Mouse (Mus musculus): ENCODE results near the gene Methig1. TPM values are rescaled to one million over a fixed set of nuclear protein-coding genes. Genes with fewer than 3 reads are reported as not detected.

The Methig1 gene
- polyA plus RNA-seq, 1 experiment, result not detected

DNA sequence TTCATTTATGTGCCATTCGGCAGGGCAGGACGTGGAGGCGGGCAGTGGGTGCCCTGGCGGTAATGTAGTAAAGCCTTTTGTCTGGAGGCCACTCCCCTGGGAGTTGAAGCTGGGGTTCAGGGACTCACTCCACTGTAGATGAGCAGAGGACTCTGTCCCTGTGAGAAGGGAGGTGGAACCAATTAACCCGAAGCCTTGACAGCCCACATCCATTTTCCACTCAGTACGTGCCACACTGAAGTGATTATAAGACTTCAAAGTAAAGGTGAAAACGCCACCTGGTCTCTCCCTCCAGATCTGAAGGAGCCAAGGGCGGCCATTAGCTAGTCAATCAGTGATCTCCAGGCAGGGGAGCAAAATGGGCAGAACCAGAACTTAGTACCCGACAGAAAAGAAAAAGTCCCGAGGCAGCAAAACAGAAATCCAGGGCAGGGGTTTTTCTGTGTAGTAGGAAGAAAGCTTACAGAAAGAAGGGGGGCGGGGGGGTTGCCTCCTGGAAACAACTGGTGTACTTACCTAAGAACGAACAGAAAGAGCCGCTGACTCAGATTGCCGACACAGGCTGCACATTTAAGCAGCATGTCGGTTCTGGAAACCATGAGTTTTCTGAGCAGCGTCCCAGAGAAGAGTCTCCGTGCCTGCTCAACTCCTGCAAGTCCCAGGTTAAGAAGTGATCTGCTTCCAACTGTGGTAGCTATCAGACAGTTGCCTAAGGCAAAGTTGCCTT lies 71.6 kb downstream of the Methig1 start, which contains the start of gene Slc11a2:
Slc11a2 (minus strand) TSS at position 677 of the 727 bp plus-strand sequence.
- H3K79me2 ChIP-seq (ENCODE audit: control insufficient read depth, insufficient read depth), result peaks cover 32% of the 10 kb centered on the region
- H3K79me3 ChIP-seq (ENCODE audit: low read depth), result peaks cover 20% of the 10 kb centered on the region
- TF ChIP-seq MYOD1 (IDR thresholded peaks at IDR 0.05; ENCODE audit: control insufficient read depth, insufficient read length, low read depth) (no peak), MAX (IDR thresholded peaks at IDR 0.05) (no peak), FOSL1 (IDR thresholded peaks at IDR 0.05; ENCODE audit: insufficient read depth, low read length, poor library complexity, severe bottlenecking) (no peak), CEBPB (IDR thresholded peaks at IDR 0.05; ENCODE audit: low read depth) (no peak), CTCF (IDR thresholded peaks at IDR 0.05; ENCODE audit: control insufficient read depth, insufficient read depth, insufficient read length) (no peak), USF1 (IDR thresholded peaks at IDR 0.05; ENCODE audit: low read depth) (no peak), MYOG (IDR thresholded peaks at IDR 0.05; ENCODE audit: control insufficient read depth, extremely low read depth, insufficient read length) (no peak)
- H3K27me3 ChIP-seq (ENCODE audit: control insufficient read depth, insufficient read depth, insufficient read length), result no peaks in the 10 kb centered on the region
- H3K4me3 ChIP-seq (ENCODE audit: insufficient read depth, poor library complexity, severe bottlenecking), result no peak within 1 kb of the TSS
- H3K36me3 ChIP-seq (ENCODE audit: control insufficient read depth, insufficient read depth), result no peaks in the 10 kb centered on the region
- H3ac ChIP-seq (ENCODE audit: control insufficient read depth, insufficient read length, low read depth), result peak within 1 kb of the TSS; percentile 10

DNA sequence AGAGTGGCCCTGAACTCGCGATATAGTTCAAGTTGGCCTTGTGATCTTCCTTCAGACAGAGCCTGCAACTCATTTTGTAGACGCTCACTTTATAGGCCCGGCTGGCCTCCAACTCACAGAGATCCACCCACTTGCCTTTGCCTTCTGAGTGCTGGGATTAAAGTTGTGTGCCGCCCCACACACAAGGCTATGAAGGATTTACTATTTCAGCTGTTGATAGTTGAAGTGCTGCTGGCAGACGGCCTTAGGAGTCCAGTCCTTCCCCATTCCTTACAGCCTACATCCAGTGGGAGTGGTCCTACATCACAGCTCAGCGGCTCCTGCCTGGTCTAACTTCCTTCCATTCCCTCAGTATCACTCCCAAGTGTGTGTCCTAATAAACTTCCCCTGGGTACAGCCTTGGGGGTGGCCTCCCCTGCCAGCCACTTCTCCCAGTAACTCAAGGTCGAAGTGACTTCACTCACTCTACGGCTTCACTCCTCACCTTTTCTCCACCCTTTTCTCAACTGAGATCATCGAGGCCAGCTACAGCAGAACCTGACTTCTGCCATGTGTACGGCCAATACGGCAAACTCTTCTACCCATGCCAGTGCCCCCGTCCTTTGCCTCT lies 75.5 kb downstream of the Methig1 start:
- Histone ChIP-seq H3K27me3 (ENCODE audit: control insufficient read depth, insufficient read depth, insufficient read length) (no peaks in the 10 kb centered on the region), H3K79me3 (ENCODE audit: low read depth) (no peaks in the 10 kb centered on the region), H3K79me2 (ENCODE audit: control insufficient read depth, insufficient read depth) (no peaks in the 10 kb centered on the region), H3K4me3 (ENCODE audit: insufficient read depth, poor library complexity, severe bottlenecking) (no peak overlapping the region), H3ac (ENCODE audit: control insufficient read depth, insufficient read length, low read depth) (no peak overlapping the region), H3K36me3 (ENCODE audit: control insufficient read depth, insufficient read depth) (no peaks in the 10 kb centered on the region)
- TF ChIP-seq MYOG (IDR thresholded peaks at IDR 0.05; ENCODE audit: control insufficient read depth, extremely low read depth, insufficient read length), result no peak
- no peak for TF ChIP-seq USF1 (IDR thresholded peaks at IDR 0.05; ENCODE audit: low read depth)
- no peak for TF ChIP-seq FOSL1 (IDR thresholded peaks at IDR 0.05; ENCODE audit: insufficient read depth, low read length, poor library complexity, severe bottlenecking)
- no peak for TF ChIP-seq CTCF (IDR thresholded peaks at IDR 0.05; ENCODE audit: control insufficient read depth, insufficient read depth, insufficient read length)
- no peak for TF ChIP-seq CEBPB (IDR thresholded peaks at IDR 0.05; ENCODE audit: low read depth)
- no peak for TF ChIP-seq MAX (IDR thresholded peaks at IDR 0.05)
- no peak for TF ChIP-seq MYOD1 (IDR thresholded peaks at IDR 0.05; ENCODE audit: control insufficient read depth, insufficient read length, low read depth)

GRCm38 (mm10) chr15:100429959-100430565 lies 77.1 kb downstream of the Methig1 start:
- no peaks in the 10 kb centered on the region for H3K79me3 ChIP-seq (ENCODE audit: low read depth)
- H3K27me3 ChIP-seq (ENCODE audit: control insufficient read depth, insufficient read depth, insufficient read length), result no peaks in the 10 kb centered on the region
- H3K79me2 ChIP-seq (ENCODE audit: control insufficient read depth, insufficient read depth), result no peaks in the 10 kb centered on the region
- no peaks in the 10 kb centered on the region for H3K36me3 ChIP-seq (ENCODE audit: control insufficient read depth, insufficient read depth)
- H3ac ChIP-seq (ENCODE audit: control insufficient read depth, insufficient read length, low read depth), result no peak overlapping the region
- H3K4me3 ChIP-seq (ENCODE audit: insufficient read depth, poor library complexity, severe bottlenecking), result no peak overlapping the region
- TF ChIP-seq MYOG (IDR thresholded peaks at IDR 0.05; ENCODE audit: control insufficient read depth, extremely low read depth, insufficient read length) (no peak), MYOD1 (IDR thresholded peaks at IDR 0.05; ENCODE audit: control insufficient read depth, insufficient read length, low read depth) (no peak), USF1 (IDR thresholded peaks at IDR 0.05; ENCODE audit: low read depth) (no peak), FOSL1 (IDR thresholded peaks at IDR 0.05; ENCODE audit: insufficient read depth, low read length, poor library complexity, severe bottlenecking) (no peak), MAX (IDR thresholded peaks at IDR 0.05) (no peak), CTCF (IDR thresholded peaks at IDR 0.05; ENCODE audit: control insufficient read depth, insufficient read depth, insufficient read length) (no peak), CEBPB (IDR thresholded peaks at IDR 0.05; ENCODE audit: low read depth) (no peak)

DNA sequence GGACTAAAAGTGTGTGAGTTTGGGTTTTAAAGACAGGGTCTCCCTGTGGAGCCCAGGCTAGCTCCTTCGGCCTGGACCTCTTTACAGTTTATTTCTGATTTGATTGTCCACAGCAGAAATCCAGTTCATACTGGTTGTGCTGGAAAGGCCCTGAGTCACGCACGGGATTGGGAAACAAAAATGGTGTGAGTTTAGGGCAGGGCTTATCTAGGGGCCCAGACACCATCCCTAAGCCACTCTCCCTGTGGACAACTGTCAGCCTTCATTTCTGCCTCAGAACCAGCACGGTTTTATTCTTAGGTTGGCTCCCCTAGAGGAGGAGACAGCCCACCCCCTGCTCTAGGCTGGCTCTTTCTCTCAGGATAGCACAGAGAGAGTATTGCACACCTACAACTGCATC lies 80.3 kb downstream of the Methig1 start:
- Histone ChIP-seq H3K79me2 (ENCODE audit: control insufficient read depth, insufficient read depth) (no peaks in the 10 kb centered on the region), H3K4me3 (ENCODE audit: insufficient read depth, poor library complexity, severe bottlenecking) (no peak overlapping the region), H3K79me3 (ENCODE audit: low read depth) (no peaks in the 10 kb centered on the region), H3K36me3 (ENCODE audit: control insufficient read depth, insufficient read depth) (no peaks in the 10 kb centered on the region), H3ac (ENCODE audit: control insufficient read depth, insufficient read length, low read depth) (no peak overlapping the region), H3K27me3 (ENCODE audit: control insufficient read depth, insufficient read depth, insufficient read length) (peaks cover 4% of the 10 kb centered on the region)
- TF ChIP-seq CTCF (IDR thresholded peaks at IDR 0.05; ENCODE audit: control insufficient read depth, insufficient read depth, insufficient read length) (no peak), MYOD1 (IDR thresholded peaks at IDR 0.05; ENCODE audit: control insufficient read depth, insufficient read length, low read depth) (no peak), CEBPB (IDR thresholded peaks at IDR 0.05; ENCODE audit: low read depth) (no peak), FOSL1 (IDR thresholded peaks at IDR 0.05; ENCODE audit: insufficient read depth, low read length, poor library complexity, severe bottlenecking) (no peak), MAX (IDR thresholded peaks at IDR 0.05) (no peak), USF1 (IDR thresholded peaks at IDR 0.05; ENCODE audit: low read depth) (no peak), MYOG (IDR thresholded peaks at IDR 0.05; ENCODE audit: control insufficient read depth, extremely low read depth, insufficient read length) (no peak)

Other genes with a start within 250 kb of the Methig1 start
- 29.6 TPM for gene Atf1, start 125.3 kb upstream of the Methig1 start, polyA plus RNA-seq (2012; fragmentation: generic; extraction: Trizol)
- gene Tmprss12, start 72.3 kb upstream of the Methig1 start, polyA plus RNA-seq (2012; fragmentation: generic; extraction: Trizol), result not detected
- 4.5 TPM for gene Mettl7a1, start 49.0 kb upstream of the Methig1 start, polyA plus RNA-seq (2012; fragmentation: generic; extraction: Trizol)
- not detected for gene Mettl7a3, start 18.2 kb upstream of the Methig1 start, polyA plus RNA-seq (2012; fragmentation: generic; extraction: Trizol)
- not detected for gene Mettl7a2, start 51 bp downstream of the Methig1 start, polyA plus RNA-seq (2012; fragmentation: generic; extraction: Trizol)
- gene Higd1c, start 11.4 kb downstream of the Methig1 start, polyA plus RNA-seq (2012; fragmentation: generic; extraction: Trizol), result not detected
- gene Gm5475, start 69.0 kb downstream of the Methig1 start, polyA plus RNA-seq (2012; fragmentation: generic; extraction: Trizol), result 0.02 TPM
- gene Slc11a2, start 71.9 kb downstream of the Methig1 start, polyA plus RNA-seq (2012; fragmentation: generic; extraction: Trizol), result 34.3 TPM
- gene Letmd1, start 115.9 kb downstream of the Methig1 start, polyA plus RNA-seq (2012; fragmentation: generic; extraction: Trizol), result 34.0 TPM
- gene Csrnp2, start 142.3 kb downstream of the Methig1 start, polyA plus RNA-seq (2012; fragmentation: generic; extraction: Trizol), result 11.6 TPM
- 10.3 TPM for gene Tfcp2, start 198.9 kb downstream of the Methig1 start, polyA plus RNA-seq (2012; fragmentation: generic; extraction: Trizol)
- 5.5 TPM for gene Pou6f1, start 246.8 kb downstream of the Methig1 start, polyA plus RNA-seq (2012; fragmentation: generic; extraction: Trizol)